Mouse (Mus musculus): ENCODE measurements around the gene Hdac1. TPM values are rescaled to one million over a fixed set of nuclear protein-coding genes. Genes with fewer than 3 reads are reported as not detected.
A peak's percentile ranks its signal among the peaks of the same experiment; 100 is the strongest.

Gene Hdac1
- polyA plus RNA-seq, 1 experiment = 110 TPM

GRCm38 (mm10) chr4:129495672-129496562 lies 46.6 kb downstream of the Hdac1 start:
- TF ChIP-seq CTCF (IDR thresholded peaks at IDR 0.05; ENCODE audit: borderline replicate concordance, extremely low read depth, insufficient read depth, insufficient read length) = peak; percentile 9; the same call in 1 of the 2 replicates
- no peak for TF ChIP-seq POLR2A (IDR thresholded peaks at IDR 0.05; ENCODE audit: borderline replicate concordance, extremely low read depth, insufficient read depth, insufficient read length, poor library complexity, severe bottlenecking)
- peak; percentile 93 for DNase-seq (ENCODE audit: low read depth)

GRCm38 (mm10) chr4:129494681-129495080 lies 47.8 kb downstream of the Hdac1 start:
- no peak for TF ChIP-seq POLR2A (IDR thresholded peaks at IDR 0.05; ENCODE audit: borderline replicate concordance, extremely low read depth, insufficient read depth, insufficient read length, poor library complexity, severe bottlenecking)
- no peak for TF ChIP-seq CTCF (IDR thresholded peaks at IDR 0.05; ENCODE audit: borderline replicate concordance, extremely low read depth, insufficient read depth, insufficient read length)

DNA sequence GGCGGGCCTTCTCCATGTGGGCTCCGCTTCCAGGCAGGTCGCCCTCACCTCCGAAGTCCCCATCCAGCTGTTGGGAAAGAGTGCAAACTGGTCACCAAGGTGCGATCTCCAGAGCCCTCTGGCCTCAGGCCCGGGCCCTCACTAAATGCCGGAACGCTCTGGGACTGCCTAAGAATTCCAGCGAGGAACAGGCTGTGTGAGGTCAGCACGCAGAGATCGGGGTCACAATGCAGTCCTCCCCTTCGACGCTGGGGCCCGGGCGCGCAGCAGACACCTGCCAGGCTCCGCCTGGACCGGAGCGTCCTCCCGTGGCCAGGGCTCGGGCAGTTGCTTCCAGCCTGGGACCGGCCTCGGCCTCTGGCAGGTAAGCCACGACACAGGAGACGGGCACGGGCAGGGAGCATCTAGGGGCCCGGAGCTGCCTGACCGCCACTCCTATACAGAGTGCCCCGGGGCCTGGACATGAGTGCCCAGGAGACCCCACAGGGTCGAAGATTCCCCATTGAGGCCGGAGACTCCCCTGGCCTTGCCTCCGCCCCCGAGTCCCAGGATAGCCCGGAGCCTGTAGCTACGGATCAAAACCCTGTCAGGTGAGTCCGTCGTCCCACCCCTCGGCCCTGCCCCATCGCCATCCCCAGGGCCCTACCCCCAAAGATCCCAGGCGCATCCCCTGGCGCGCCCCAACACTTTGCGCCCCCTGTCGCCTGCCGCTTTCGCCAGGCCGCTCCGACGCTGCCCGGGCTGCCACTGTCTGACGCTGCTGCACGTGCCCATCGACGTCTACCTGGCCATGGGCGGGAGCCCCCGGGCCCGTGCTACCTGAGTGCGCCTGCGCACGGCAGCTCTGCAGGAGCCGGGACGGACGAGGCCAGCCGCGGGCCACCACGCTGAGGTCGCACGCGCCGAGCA lies 51.3 kb downstream of the Hdac1 start, which contains the start of the genes Tssk3 and Fam229a:
TSS of gene Tssk3 (minus strand) at position 51 of the 909 bp plus-strand sequence.
TSS of gene Fam229a (plus strand) at position 219 of the 909 bp plus-strand sequence.
- TF ChIP-seq POLR2A (IDR thresholded peaks at IDR 0.05; ENCODE audit: borderline replicate concordance, extremely low read depth, insufficient read depth, insufficient read length, poor library complexity, severe bottlenecking) (no peak), CTCF (IDR thresholded peaks at IDR 0.05; ENCODE audit: borderline replicate concordance, extremely low read depth, insufficient read depth, insufficient read length) (no peak)
- peak; percentile 63 for DNase-seq (ENCODE audit: low read depth)

More at GRCm38 (mm10) chr4:129494681-129495080, 47.8 kb downstream of the Hdac1 start:
- DNase-seq (ENCODE audit: low read depth) = no peak

GRCm38 (mm10) chr4:129481090-129481489 lies 61.4 kb downstream of the Hdac1 start:
- TF ChIP-seq POLR2A (IDR thresholded peaks at IDR 0.05; ENCODE audit: borderline replicate concordance, extremely low read depth, insufficient read depth, insufficient read length, poor library complexity, severe bottlenecking) (no peak), CTCF (IDR thresholded peaks at IDR 0.05; ENCODE audit: borderline replicate concordance, extremely low read depth, insufficient read depth, insufficient read length) (no peak)
- no peak for DNase-seq (ENCODE audit: low read depth)

GRCm38 (mm10) chr4:129479863-129480262 lies 62.6 kb downstream of the Hdac1 start:
- no peak for DNase-seq (ENCODE audit: low read depth)
- TF ChIP-seq CTCF (IDR thresholded peaks at IDR 0.05; ENCODE audit: borderline replicate concordance, extremely low read depth, insufficient read depth, insufficient read length) (no peak), POLR2A (IDR thresholded peaks at IDR 0.05; ENCODE audit: borderline replicate concordance, extremely low read depth, insufficient read depth, insufficient read length, poor library complexity, severe bottlenecking) (no peak)

DNA sequence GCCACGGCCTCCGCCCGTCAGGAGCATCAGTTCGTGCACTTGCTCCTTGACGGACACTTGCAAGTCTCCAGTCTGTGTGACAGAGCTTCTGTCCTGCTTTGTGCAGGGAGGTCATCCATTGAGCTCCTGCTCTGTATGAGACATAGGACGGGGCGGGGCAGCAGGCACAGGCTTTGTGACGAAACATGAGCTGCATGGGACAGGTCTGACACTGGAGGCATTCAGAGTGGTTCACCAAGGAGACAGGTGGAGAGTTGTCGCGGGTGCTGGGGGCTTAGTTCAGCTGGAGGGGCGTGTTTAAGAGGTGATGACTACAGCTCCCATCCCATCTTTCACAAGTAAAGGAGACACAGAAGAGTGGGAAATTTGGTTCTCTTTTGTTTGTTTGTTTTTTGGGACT lies 66.5 kb downstream of the Hdac1 start:
- no peak for DNase-seq (ENCODE audit: low read depth)
- TF ChIP-seq CTCF (IDR thresholded peaks at IDR 0.05; ENCODE audit: borderline replicate concordance, extremely low read depth, insufficient read depth, insufficient read length) (no peak), POLR2A (IDR thresholded peaks at IDR 0.05; ENCODE audit: borderline replicate concordance, extremely low read depth, insufficient read depth, insufficient read length, poor library complexity, severe bottlenecking) (no peak)

Other genes starting within 250 kb of the Hdac1 start
- 115 and 121 TPM in 2 replicates for gene Rbbp4, start 207.3 kb downstream of the Hdac1 start, polyA plus RNA-seq (2012; rRNA removed)
- 17.9 and 23.8 TPM in 2 replicates for gene Zbtb8os, start 207.0 kb downstream of the Hdac1 start, polyA plus RNA-seq (2012; rRNA removed)
- gene Zbtb8a, start 164.6 kb downstream of the Hdac1 start, polyA plus RNA-seq (2012; rRNA removed) = 19.5 and 23.1 TPM in 2 replicates
- 5.6 and 10.2 TPM in 2 replicates for gene Zbtb8b, start 101.9 kb downstream of the Hdac1 start, polyA plus RNA-seq (2012; rRNA removed)
- 17.5 and 29.2 TPM in 2 replicates for gene Bsdc1, start 81.1 kb downstream of the Hdac1 start, polyA plus RNA-seq (2012; rRNA removed)
- 0.14 and 0.18 TPM in 2 replicates for gene Tssk3, start 51.7 kb downstream of the Hdac1 start, polyA plus RNA-seq (2012; rRNA removed)
- 0.18 and 0.26 TPM in 2 replicates for gene Fam229a, start 51.5 kb downstream of the Hdac1 start, polyA plus RNA-seq (2012; rRNA removed)
- gene Marcksl1, start 29.1 kb downstream of the Hdac1 start, polyA plus RNA-seq (2012; rRNA removed) = 1,642 and 1,750 TPM in 2 replicates
- gene Lck, start 30.9 kb upstream of the Hdac1 start, polyA plus RNA-seq (2012; rRNA removed) = 9.0 and 9.9 TPM in 2 replicates
- 0.63 and 0.82 TPM in 2 replicates for gene Fam167b, start 35.8 kb upstream of the Hdac1 start, polyA plus RNA-seq (2012; rRNA removed)
- gene Eif3i, start 57.9 kb upstream of the Hdac1 start, polyA plus RNA-seq (2012; rRNA removed) = 297 and 390 TPM in 2 replicates
- 156 and 169 TPM in 2 replicates for gene Tmem234, start 58.0 kb upstream of the Hdac1 start, polyA plus RNA-seq (2012; rRNA removed)
- 4.5 and 7.4 TPM in 2 replicates for gene Dcdc2b, start 71.5 kb upstream of the Hdac1 start, polyA plus RNA-seq (2012; rRNA removed)
- 32.3 and 38.9 TPM in 2 replicates for gene Iqcc, start 76.4 kb upstream of the Hdac1 start, polyA plus RNA-seq (2012; rRNA removed)
- gene Ccdc28b, start 81.2 kb upstream of the Hdac1 start, polyA plus RNA-seq (2012; rRNA removed) = 108 and 116 TPM in 2 replicates
- 55.6 and 57.8 TPM in 2 replicates for gene Txlna, start 98.4 kb upstream of the Hdac1 start, polyA plus RNA-seq (2012; rRNA removed)
- gene Kpna6, start 130.1 kb upstream of the Hdac1 start, polyA plus RNA-seq (2012; rRNA removed) = 39.8 and 41.7 TPM in 2 replicates
- 63.6 and 81.2 TPM in 2 replicates for gene Tmem39b, start 154.1 kb upstream of the Hdac1 start, polyA plus RNA-seq (2012; rRNA removed)
- 68.2 and 117 TPM in 2 replicates for gene Khdrbs1, start 199.6 kb upstream of the Hdac1 start, polyA plus RNA-seq (2012; rRNA removed)